8 mouse cellular contexts compared by ENCODE assay signal in the genomic region with DNA sequence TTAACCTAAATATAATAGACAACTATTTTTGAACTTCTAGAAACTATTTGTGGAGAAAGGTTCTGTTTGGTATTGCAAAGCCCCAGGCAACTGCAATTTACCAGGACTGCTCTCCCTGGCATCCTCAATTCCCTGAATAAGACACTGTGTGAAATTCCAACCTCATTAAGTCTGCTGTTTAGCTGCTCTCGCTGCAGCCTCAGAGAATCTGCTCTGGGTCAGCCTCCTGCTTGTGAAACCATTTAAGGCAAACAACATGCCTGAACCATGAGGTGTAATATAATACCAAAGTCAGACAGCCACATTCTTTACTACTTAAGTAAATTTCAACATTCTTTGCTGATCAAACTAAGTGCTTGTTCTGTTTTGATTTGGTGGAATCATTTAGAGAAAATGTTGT.
DNase-seq lines count a peak whose midpoint lies in the region; ATAC-seq and TF ChIP-seq lines count a peak whose summit lies in the region.
"Had no signal": no experiment of that assay in that cellular context is flagged by ENCODE, and none has a peak within 500 bp of the region (broad histone marks: within the 10 kb centered on the region; RNA-seq: fewer than 3 reads in every experiment).

No protein-coding gene starts in this region.

- TF ChIP-seq POLR2A in myocyte (IDR thresholded peaks at IDR 0.05; ENCODE audit: insufficient read length, low read depth): no peak

- H3K27ac ChIP-seq in liver, embryonic 12.5 days: no peak overlapping the region
- H3K27ac ChIP-seq in heart, embryonic 14.5 days (replicated peaks in 1 of 2; ENCODE audit: control insufficient read depth in 1 of 2, insufficient read depth in 1 of 2, low read depth in 2 of 2, low read length in 2 of 2): peak overlapping the region; percentile 65 to 67; a peak in 3 of 4 replicates
- H3K27ac ChIP-seq: hindbrain, embryonic 14.5 days had no signal

- DNase-seq in liver: peak; percentile 7
- DNase-seq in embryo, embryonic 10.5 days (ENCODE audit: low spot score): peak; percentile 65
- no peak for DNase-seq in B cell, adult 2 months

- H3K79me2 ChIP-seq in myocyte (ENCODE audit: control insufficient read depth, insufficient read depth): no peaks in the 10 kb centered on the region

- H3K27me3 ChIP-seq in liver, embryonic 12.5 days (replicated peaks): no peaks in the 10 kb centered on the region
- no peaks in the 10 kb centered on the region for H3K27me3 ChIP-seq in heart, embryonic 14.5 days (ENCODE audit: control insufficient read depth, insufficient read depth, low read length)
- H3K27me3 ChIP-seq in myocyte (ENCODE audit: control insufficient read depth, insufficient read depth, insufficient read length): no peaks in the 10 kb centered on the region

- no peaks in the 10 kb centered on the region for H3K4me1 ChIP-seq in liver, embryonic 12.5 days
- H3K4me1 ChIP-seq in heart, embryonic 14.5 days (ENCODE audit: control insufficient read depth in 2 of 2, insufficient read depth in 2 of 2, low read length in 2 of 2): peaks cover 2 to 10% of the 10 kb centered on the region in 2 experiments; a peak in 3 of 4 replicates

- H3K9ac ChIP-seq in liver, embryonic 12.5 days: no peak overlapping the region
- H3K9ac ChIP-seq in heart, embryonic 14.5 days (ENCODE audit: low read length): no peak overlapping the region
- H3K9ac ChIP-seq: hindbrain, embryonic 14.5 days had no signal

- no peaks in the 10 kb centered on the region for H3K36me3 ChIP-seq in liver, embryonic 12.5 days
- H3K36me3 ChIP-seq in heart, embryonic 14.5 days (ENCODE audit: control insufficient read depth, insufficient read depth, low read length): no peaks in the 10 kb centered on the region
- no peaks in the 10 kb centered on the region for H3K36me3 ChIP-seq in myocyte (ENCODE audit: control insufficient read depth, insufficient read depth)

- 47% methylated on average over 1 of the region's 1 CpGs for WGBS in liver, embryonic 12.5 days (ENCODE audit: insufficient replicate concordance)
- WGBS in heart, embryonic 14.5 days: 14% methylated on average over 1 of the region's 1 CpGs

- no peak overlapping the region for H3K4me3 ChIP-seq in liver, embryonic 12.5 days
- no peak overlapping the region for H3K4me3 ChIP-seq in heart, embryonic 14.5 days (ENCODE audit: control insufficient read depth in 1 of 2, insufficient read depth in 1 of 2, low read depth in 1 of 2, low read length in 2 of 2)
- no peak overlapping the region for H3K4me3 ChIP-seq in myocyte

- H3K9me3 ChIP-seq in liver, embryonic 12.5 days (replicated peaks): no peaks in the 10 kb centered on the region
- H3K9me3 ChIP-seq in heart, embryonic 14.5 days (ENCODE audit: control insufficient read depth, low read length): no peaks in the 10 kb centered on the region

- H3K4me2 ChIP-seq in liver, embryonic 12.5 days: no peak overlapping the region
- no peak overlapping the region for H3K4me2 ChIP-seq in heart, embryonic 14.5 days (ENCODE audit: low read length)
- peak overlapping the region; percentile 51 for H3K4me2 ChIP-seq in myocyte (ENCODE audit: low read depth)
- H3K4me2 ChIP-seq: hindbrain, embryonic 14.5 days had no signal

- ATAC-seq in liver, embryonic 12.5 days: no peak
- 0 out of 2 replicates have a peak, but pooled peaks have one; percentile 47 for ATAC-seq in heart, embryonic 14.5 days (ENCODE audit: insufficient number of reproducible peaks, insufficient read depth, low FRiP score, low read depth)
- ATAC-seq in megakaryocyte, adult 5-6 weeks (ENCODE audit: poor library complexity, severe bottlenecking): no peak

- no peak overlapping the region for H3ac ChIP-seq in myocyte (ENCODE audit: control insufficient read depth, insufficient read length)

TF ChIP-seq in myocyte, 11 proteins besides CTCF, POLR2A, EP300 and RAD21:
- peak; percentile 56; the same call in 1 of the 2 replicates for TF ChIP-seq CEBPB (IDR thresholded peaks at IDR 0.05; ENCODE audit: insufficient read depth, poor library complexity, severe bottlenecking)
- TF ChIP-seq MYOG (IDR thresholded peaks at IDR 0.05; ENCODE audit: control insufficient read depth in 1 of 3, insufficient read depth in 1 of 3, insufficient read length in 2 of 3, low read depth in 2 of 3): no peak
- peak; percentile 94 for TF ChIP-seq SRF (IDR thresholded peaks at IDR 0.05; ENCODE audit: control insufficient read depth, insufficient read length, low read depth)
- no peak for TF ChIP-seq MYOD1 (IDR thresholded peaks at IDR 0.05; ENCODE audit: control insufficient read depth in 1 of 3, insufficient read length in 2 of 3, low read depth in 2 of 3)

Comparison
In these comparisons a context has a peak if more than half of its experiments do, and no peak if none do; other contexts are left out.
1. DNase-seq: peak in liver (single experiment) and embryo, embryonic 10.5 days (single experiment); none in B cell, adult 2 months (0 of 2).